Mouse (Mus musculus) lung, postnatal 0 days (tissue): ENCODE data around the gene Hmox1. TPM values are rescaled to one million over a fixed set of nuclear protein-coding genes. Genes with fewer than 3 reads are reported as not detected.

Experiments
- ATAC-seq: fragments of 200-750 bp; cut with Nextera tagmentation; 2 replicates; pipeline ENCODE4 v1.8.0; 2017; ENCODE audit warnings: moderate library complexity
- DNase-seq: peaks from one replicate; pipeline ENCODE4 v3.0.0-alpha.2; 2016; ENCODE audit warnings: low spot score
- H3K27ac ChIP-seq: fragments of 300-500 bp; sonication (generic); 2 replicates; pipeline ENCODE4 v1.5.1; 2014; ENCODE audit warnings: antibody characterized with exemption, mild to moderate bottlenecking, low read length, mixed read lengths
- H3K27me3 ChIP-seq: fragments of 300-500 bp; sonication (generic); replicated peaks from 2 replicates; pipeline ENCODE4 v1.6.1; 2014; ENCODE audit warnings: low read length, mixed read lengths; ENCODE audit not compliant: insufficient read depth
- H3K36me3 ChIP-seq: fragments of 300-500 bp; sonication (generic); 2 replicates; pipeline ENCODE4 v1.6.1; 2014; ENCODE audit warnings: low read length, mixed read lengths; ENCODE audit not compliant: insufficient read depth
- H3K4me1 ChIP-seq: fragments of 300-500 bp; sonication (generic); 2 replicates; pipeline ENCODE4 v1.6.1; 2014; ENCODE audit warnings: antibody characterized with exemption, low read depth, low read length, mixed read lengths; ENCODE audit not compliant: insufficient read depth
- H3K4me2 ChIP-seq: fragments of 300-500 bp; sonication (generic); replicated peaks from 2 replicates; pipeline ENCODE4 v1.6.1; 2014; ENCODE audit warnings: low read depth, mild to moderate bottlenecking, low read length, moderate library complexity, mixed read lengths
- H3K4me3 ChIP-seq: fragments of 300-500 bp; sonication (generic); 2 replicates; pipeline ENCODE4 v1.5.1; 2014; ENCODE audit warnings: low read depth, low read length
- H3K9ac ChIP-seq: fragments of 300-500 bp; sonication (generic); replicated peaks from 2 replicates; pipeline ENCODE4 v1.6.1; 2014; ENCODE audit warnings: low read depth, mild to moderate bottlenecking
- H3K9me3 ChIP-seq: fragments of 300-500 bp; sonication (generic); 2 replicates; pipeline ENCODE4 v1.6.1; 2016; ENCODE audit warnings: low read length, mixed read lengths
- CTCF ChIP-seq: IDR thresholded peaks from 2 replicates; pipeline ENCODE4 v1.5.1; 2016; ENCODE audit warnings: antibody characterized with exemption, mild to moderate bottlenecking
- EP300 ChIP-seq: IDR thresholded peaks from 2 replicates; pipeline ENCODE4 v1.6.1; 2016; ENCODE audit warnings: antibody characterized with exemption, mild to moderate bottlenecking, control low read depth
- WGBS: fragments of 180-500 bp; shearing (Covaris S2); extraction: QIAGEN DNeasy Blood & Tissue Kit; methylation state at CpG from one replicate; pipeline ENCODE4 v1.1.7; 2014; 5-methylcytosine and 5-hydroxymethylcytosine counted together
- polyA plus RNA-seq: library from polyadenylated mRNA; unstranded; fragments of >200 nt; fragmentation: Nextera tagmentation; extraction: Ambion mirVana; gene quantifications from 2 replicates; pipeline ENCODE4 v1.2.1, GENCODE M21; 2015

The Hmox1 gene
- polyA plus RNA-seq, 1 experiment from 2014 or later: 33.6 TPM

DNA sequence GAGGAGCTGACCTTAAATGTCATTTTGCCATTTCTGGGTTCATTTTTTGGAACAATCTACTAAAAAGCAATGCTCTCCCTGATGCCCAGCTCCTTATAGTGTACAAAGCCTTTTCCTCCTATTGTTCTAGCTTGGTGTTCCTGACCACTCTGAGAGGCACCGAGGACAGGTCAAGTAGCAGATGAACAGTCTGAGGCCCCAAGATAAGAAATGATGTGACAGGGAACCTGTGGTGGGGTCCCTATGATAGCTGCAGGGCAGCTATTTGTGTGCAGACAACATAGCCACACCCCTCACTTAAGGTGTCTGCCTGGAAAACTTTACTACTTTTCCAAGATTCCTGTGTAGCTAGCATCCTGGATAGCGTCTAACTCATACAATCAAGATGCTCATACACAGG lies 42.8 kb downstream of the Hmox1 start:
- Histone ChIP-seq H3K4me3 (no peak overlapping the region), H3K9me3 (no peaks in the 10 kb centered on the region), H3K27ac (no peak overlapping the region), H3K9ac (no peak overlapping the region), H3K4me2 (no peak overlapping the region), H3K36me3 (no peaks in the 10 kb centered on the region), H3K4me1 (no peaks in the 10 kb centered on the region), H3K27me3 (no peaks in the 10 kb centered on the region)
- WGBS: 58% methylated on average over 2 of the region's 2 CpGs
- no peak for DNase-seq
- ATAC-seq: no peak
- no peak for TF ChIP-seq CTCF
- no peak for TF ChIP-seq EP300

- Histone ChIP-seq H3K27ac (no peak overlapping the region), H3K9me3 (no peaks in the 10 kb centered on the region), H3K4me3 (no peak overlapping the region), H3K4me2 (no peak overlapping the region), H3K9ac (no peak overlapping the region), H3K4me1 (no peaks in the 10 kb centered on the region), H3K27me3 (no peaks in the 10 kb centered on the region), H3K36me3 (no peaks in the 10 kb centered on the region)
- 0 out of 2 replicates have a peak, but pooled peaks have one; percentile 14 for ATAC-seq
- DNase-seq: peak; percentile 11
- 63% methylated on average over 3 of the region's 3 CpGs for WGBS
- TF ChIP-seq EP300 (no peak), CTCF (no peak)
These were observed 44.1 kb downstream of the Hmox1 start for GRCm38 (mm10) chr8:75137536-75137935.

Other genes with a start within 250 kb of the Hmox1 start
- gene Isx, start 220.4 kb upstream of the Hmox1 start, polyA plus RNA-seq: not detected in 2 replicates
- 17.9 and 21.2 TPM in 2 replicates for gene Hmgxb4, start 100.3 kb upstream of the Hmox1 start, polyA plus RNA-seq
- 29.7 and 34.3 TPM in 2 replicates for gene Tom1, start 59.9 kb upstream of the Hmox1 start, polyA plus RNA-seq
- gene Mcm5, start 15.9 kb downstream of the Hmox1 start, polyA plus RNA-seq: 14.6 and 14.9 TPM in 2 replicates
- gene Rasd2, start 120.3 kb downstream of the Hmox1 start, polyA plus RNA-seq: 1.1 and 1.4 TPM in 2 replicates